Mouse (Mus musculus): ENCODE results near the gene Khdc3.
"Not testable (repeated sequence)": the region's sequence is repeated elsewhere in the genome, so short reads cannot be mapped to it uniquely, and the experiment has no call there.

Gene Khdc3

GRCm38 (mm10) chr9:73102181-73102580 is 545 bp downstream of the Khdc3 start, which contains the start of gene Gm20509:
Gene Gm20509 (plus strand): TSS chr9:73102470.
- DNase-seq (ENCODE audit: low spot score in 2 of 2), result no peak

GRCm38 (mm10) chr9:73103159-73103879 is 1.7 kb downstream of the Khdc3 start:
- peak; percentile 25 to 32 for DNase-seq (ENCODE audit: low spot score in 2 of 2)

DNA sequence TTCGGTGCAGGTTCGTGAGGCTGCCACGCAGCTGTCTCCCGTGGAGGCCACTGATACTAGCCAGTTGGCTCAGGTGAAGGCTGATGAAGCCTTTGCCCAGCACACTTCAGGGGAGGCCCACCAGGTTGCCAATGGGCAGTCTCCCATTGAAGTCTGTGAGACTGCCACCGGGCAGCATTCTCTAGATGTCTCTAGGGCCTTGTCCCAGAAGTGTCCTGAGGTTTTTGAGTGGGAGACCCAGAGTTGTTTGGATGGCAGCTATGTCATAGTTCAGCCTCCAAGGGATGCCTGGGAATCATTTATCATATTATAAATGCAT is 2.2 kb downstream of the Khdc3 start:
- no peak for DNase-seq (ENCODE audit: low spot score in 2 of 2)

DNA sequence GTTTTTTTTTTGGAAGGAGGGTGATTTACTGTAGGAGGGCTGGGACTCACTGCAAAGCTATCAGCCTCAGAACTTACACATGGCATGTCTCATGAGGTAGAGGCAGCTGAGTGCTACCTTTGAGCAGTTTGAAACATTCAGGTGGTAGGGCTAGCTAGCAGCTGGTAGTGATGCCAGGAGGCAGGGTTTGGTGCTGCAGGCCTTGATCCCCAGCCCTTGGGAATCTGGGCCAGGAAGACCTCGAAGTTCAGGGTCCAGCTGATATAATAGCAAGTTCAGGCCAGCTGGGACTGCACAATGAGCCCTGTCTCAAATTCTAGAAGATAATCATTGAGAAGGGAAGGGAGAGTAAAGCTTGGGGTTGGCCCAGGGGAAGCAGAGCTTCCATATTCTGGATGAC is 3.5 kb downstream of the Khdc3 start:
- DNase-seq (ENCODE audit: low spot score in 2 of 2), result no peak

DNA sequence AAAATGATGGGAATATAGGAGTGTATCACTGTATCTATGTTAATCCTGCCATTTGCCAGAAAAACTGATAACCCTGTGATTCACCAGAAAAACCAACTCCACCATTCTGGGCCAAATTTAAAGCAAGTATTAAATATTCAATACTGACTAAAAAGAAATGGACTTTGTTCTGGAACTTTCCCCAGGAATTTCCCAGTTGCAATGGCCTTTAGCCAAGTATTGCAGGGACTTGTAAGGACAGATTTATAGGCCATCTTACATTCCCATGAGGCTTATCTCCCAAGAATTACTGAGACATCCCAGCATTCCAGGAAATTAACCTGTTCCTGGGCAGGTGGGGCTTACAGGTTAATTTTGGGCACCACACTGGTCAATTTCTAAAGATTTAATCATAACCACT is 4.1 kb downstream of the Khdc3 start:
- no peak for DNase-seq (ENCODE audit: low spot score in 2 of 2)

DNA sequence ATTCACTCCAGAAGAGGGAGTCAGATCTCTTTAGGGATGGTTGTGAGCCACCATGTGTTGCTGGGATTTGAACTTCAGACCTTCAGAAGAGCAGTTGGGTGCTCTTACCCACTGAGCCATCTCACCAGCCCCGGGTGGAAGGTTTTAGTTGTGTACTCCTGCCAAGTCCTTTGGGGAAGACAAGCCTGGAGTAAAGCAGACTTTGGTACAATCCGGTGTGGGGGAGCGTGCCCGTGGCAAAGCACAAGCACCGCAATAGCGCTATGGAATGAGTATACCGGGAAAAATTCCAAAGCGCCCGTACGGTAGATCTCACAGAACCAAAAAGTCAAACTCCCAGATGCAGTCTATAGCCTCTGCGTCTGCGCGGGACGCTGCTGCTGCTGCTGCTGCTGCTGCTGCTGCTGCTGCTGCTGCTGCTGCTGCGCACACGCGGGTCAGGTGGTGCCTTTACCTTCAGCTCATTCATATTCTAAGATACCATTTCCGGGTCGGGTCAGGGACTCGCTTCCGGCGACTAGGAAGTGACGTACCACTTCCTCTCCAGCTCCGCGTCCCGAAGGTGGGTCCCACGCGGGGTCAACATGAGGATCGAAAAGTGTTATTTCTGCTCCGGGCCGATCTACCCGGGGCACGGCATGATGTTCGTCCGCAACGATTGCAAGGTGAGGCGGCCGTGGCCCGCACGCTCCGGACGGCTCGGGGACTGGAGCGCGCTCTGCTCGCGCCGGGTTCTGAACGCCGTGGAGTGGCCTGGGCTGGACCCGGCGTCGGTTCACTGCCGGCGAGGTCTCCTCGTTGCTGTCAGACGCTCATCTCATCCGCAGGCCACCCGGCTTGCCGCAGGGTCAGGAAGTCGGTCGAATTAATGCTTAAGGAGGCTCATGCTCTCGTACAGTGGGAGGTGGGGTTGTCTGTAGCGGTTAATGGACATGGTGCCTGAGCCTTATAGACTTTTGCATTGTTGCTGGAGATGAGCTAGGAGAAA is 11.6 kb downstream of the Khdc3 start, which contains the start of gene Rsl24d1:
Gene Rsl24d1 (plus strand): TSS at position 508 of the 988 bp plus-strand sequence.
- peak; percentile 58 to 82 for DNase-seq (ENCODE audit: low spot score in 2 of 2)

DNA sequence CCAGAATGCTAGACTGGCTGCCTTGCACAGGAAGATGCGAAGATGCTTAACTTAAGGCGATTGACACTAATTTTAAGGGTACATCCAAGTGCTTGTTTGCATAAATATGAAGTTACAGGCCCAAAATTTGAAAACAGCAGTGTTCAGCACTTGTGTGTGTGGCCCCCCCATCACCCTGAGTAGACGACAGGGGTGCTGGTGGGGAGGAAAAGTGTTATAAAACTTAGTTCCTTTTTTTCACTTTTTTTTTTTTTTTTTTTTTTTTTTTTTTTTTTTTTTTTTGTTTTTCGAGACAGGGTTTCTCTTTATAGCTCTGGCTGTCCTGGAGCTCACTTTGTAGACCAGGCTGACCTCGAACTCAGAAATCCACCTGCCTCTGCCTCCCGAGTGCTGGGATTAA is 15.1 kb downstream of the Khdc3 start:
- not testable (repeated sequence) for DNase-seq (ENCODE audit: low spot score in 2 of 2)

DNA sequence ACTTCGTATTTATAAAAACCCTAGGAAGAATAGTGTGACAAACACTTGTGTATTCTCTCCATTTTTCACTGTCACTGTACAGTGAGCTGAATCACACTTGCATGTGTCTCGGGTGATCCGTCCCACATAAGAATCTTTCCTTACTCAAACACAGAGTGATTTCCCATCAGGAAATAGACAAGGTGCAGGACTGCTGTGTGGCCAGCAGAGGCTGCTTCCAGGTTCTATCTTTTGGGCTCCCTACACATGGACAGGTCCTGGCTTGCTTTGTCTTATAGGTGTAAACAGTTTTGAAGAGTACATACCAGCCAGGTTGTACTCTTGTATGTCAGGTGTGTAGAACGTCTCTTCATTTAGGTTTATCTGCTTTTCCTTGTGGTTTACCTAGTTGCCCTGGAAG is 16.4 kb downstream of the Khdc3 start:
- DNase-seq (ENCODE audit: low spot score in 2 of 2), result no peak

DNA sequence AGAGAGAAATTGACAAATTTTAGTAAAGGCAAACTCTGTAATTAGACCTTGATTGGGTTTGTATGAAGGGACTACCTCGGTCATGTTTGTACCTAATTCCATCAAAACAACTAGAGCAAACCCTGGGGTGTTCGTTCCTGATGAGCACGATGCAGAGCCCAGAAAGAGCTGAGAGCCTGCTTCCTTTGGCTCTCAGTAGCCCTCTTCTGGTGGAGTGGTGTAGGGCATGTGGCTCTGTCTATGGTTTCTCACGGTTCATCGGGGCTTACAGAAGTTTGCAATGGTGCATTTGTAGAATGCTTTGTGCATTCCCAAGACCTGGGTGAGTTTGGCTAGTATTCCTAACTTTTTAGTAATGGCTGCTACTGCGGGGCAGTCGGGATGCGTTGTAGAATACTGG is 20.1 kb downstream of the Khdc3 start:
- peak in 1 of 2 experiments; percentile 50 for DNase-seq (ENCODE audit: low spot score in 2 of 2)

DNA sequence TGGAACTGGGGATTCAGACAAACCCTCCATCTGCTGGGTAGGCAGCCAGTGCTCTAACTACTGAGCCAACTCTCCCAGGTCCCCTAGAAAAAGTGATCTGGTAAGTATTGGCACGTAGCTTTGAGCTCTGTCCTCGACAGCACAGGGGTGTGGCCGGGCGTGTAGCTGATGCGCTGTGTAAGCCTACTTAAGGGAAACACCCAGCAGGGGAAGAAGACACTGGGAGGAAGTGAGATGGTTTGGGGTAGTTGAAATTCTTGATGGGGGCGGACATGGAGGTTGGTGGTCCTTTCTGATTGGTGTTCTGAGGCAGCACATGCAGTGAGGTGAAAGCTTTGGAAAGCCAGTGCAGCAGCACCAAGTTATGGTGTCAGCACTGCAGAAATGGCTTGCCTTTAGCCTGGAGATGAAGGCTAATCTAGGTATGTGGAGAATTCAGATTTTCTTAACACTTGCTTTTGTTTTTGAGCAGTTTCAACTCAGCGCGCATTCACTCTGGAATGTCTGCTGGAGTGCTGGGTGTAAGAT is 23.5 kb downstream of the Khdc3 start:
- DNase-seq (ENCODE audit: low spot score in 2 of 2), result no peak

DNA sequence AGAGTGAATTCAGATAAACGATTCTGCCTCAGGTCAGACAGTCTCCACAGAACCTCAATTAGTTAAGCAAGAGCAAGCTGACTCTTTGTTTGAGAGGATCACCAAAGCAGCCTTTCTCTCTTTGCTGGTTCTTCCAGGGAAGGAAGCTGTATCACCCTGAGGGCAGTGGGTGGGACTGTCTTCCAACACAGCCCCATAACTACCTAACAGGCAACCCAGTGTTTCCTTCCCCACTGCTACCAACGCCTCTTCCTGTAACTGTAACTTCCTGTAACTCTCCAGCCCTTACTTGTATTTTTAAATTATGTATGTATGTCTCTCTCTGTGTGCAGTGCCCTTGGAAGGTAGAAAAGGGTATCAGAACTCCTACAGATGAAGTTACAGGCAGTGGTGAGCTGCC is 25.8 kb downstream of the Khdc3 start:
- no peak for DNase-seq (ENCODE audit: low spot score in 2 of 2)

DNA sequence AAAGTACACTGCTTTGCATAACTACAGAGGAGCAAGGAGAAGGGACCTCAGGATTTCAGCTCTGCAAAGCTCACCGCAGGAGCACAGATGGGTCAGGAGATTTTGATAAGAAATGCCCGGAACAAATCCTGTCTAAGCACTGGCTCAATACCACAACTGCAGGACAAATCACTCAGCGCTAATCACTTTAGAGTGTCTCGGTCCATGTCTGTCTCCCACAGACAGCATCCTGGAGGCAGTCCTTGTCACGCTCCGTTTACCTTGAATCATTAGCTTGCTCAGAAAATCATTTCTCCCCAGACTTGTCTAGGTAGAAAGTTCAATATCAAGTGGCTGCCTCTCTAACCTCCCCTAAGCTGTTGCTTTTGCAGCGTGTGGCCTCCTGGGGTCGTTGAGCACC is 28.2 kb downstream of the Khdc3 start:
- DNase-seq (ENCODE audit: low spot score in 2 of 2), result no peak

GRCm38 (mm10) chr9:73130529-73130928 is 28.9 kb downstream of the Khdc3 start:
- no peak for DNase-seq (ENCODE audit: low spot score in 2 of 2)

- no peak for DNase-seq (ENCODE audit: low spot score in 2 of 2)
These were observed 35.8 kb downstream of the Khdc3 start for GRCm38 (mm10) chr9:73137341-73137886.
